In the genomic region with DNA sequence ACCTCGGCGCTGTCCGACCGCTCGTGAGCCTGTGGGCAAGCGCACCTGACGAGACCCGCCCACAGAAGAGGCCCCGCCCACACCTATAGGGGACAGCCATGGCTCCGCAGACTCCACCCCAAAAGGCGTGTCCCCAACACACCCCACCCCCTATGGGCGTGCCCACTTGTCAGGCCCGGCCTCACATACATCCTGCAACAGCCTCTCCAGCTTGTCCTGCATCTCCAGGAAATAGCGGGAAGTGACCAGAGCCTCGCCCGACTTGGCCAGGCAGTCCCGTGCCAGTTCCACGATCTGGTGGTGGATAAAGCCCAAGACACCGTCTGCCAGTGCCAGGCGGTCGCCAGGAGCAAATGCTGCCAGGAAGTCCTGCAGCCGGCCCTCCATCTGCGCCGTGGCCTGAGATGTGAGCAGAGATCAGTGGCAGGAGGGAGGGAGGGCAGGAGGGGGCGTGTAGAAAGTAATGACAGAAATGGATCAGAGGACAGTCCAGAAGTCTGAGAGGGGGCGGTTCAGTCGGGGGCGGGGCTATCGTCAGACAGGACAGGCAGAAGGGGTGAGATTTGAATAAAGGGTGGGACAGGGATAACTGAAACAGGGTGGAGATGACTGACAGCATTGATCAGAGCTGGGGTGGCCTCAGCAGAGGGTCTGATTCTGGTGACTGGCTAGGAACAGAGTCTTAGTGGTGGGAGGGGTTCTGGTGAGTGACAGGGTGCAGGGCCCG, we compare ENCODE assay signal across 8 mouse cellular contexts. TPM values are rescaled to one million over a fixed set of nuclear protein-coding genes. Genes with fewer than 3 reads are reported as not detected.
A peak's percentile ranks its signal among the peaks of the same experiment; 100 is the strongest.
DNase-seq lines count a peak whose midpoint lies in the region; ATAC-seq lines count a peak whose summit lies in the region.

No protein-coding gene starts in this region.

- no peak overlapping the region for H3K9ac ChIP-seq in embryonic facial prominence, embryonic 14.5 days (ENCODE audit: low read depth, low read length)
- H3K9ac ChIP-seq in limb, embryonic 12.5 days (replicated peaks): no peak overlapping the region
- H3K9ac ChIP-seq in neural tube, embryonic 12.5 days: peak overlapping the region; percentile 17; the same call in 1 of the 2 replicates
- H3K9ac ChIP-seq in forebrain, embryonic 16.5 days (replicated peaks; ENCODE audit: low read depth, low read length): no peak overlapping the region

- no peak for ATAC-seq in embryonic facial prominence, embryonic 14.5 days (ENCODE audit: low read depth)
- ATAC-seq in limb, embryonic 12.5 days (ENCODE audit: insufficient number of reproducible peaks, insufficient read depth, low FRiP score, low TSS enrichment, low read depth): no peak
- no peak for ATAC-seq in neural tube, embryonic 12.5 days (ENCODE audit: low FRiP score, low read depth)
- ATAC-seq in forebrain, embryonic 16.5 days: no peak

- peak; percentile 37 for DNase-seq in retina, embryonic 14.5 days (ENCODE audit: low spot score)
- DNase-seq in retina, postnatal 1 day: no peak
- DNase-seq in embryonic facial prominence, embryonic 14.5 days (ENCODE audit: low spot score): peak; percentile 65
- DNase-seq in gastrocnemius, adult 8-10 months (ENCODE audit: low spot score in 2 of 2): no peak
- no peak for DNase-seq in natural killer cell, adult 2 months (ENCODE audit: low spot score in 2 of 2)

- no peaks in the 10 kb centered on the region for H3K27me3 ChIP-seq in embryonic facial prominence, embryonic 14.5 days (replicated peaks; ENCODE audit: control insufficient read depth, insufficient read depth, low read length)
- H3K27me3 ChIP-seq in limb, embryonic 12.5 days: 0 out of 2 replicates have a peak, but pooled peaks cover 3% of the 10 kb centered on the region
- 0 out of 2 replicates have a peak, but pooled peaks cover 5% of the 10 kb centered on the region for H3K27me3 ChIP-seq in neural tube, embryonic 12.5 days (replicated peaks)
- no peaks in the 10 kb centered on the region for H3K27me3 ChIP-seq in forebrain, embryonic 16.5 days (replicated peaks; ENCODE audit: control insufficient read depth, insufficient read depth, low read length)

- H3K27ac ChIP-seq in embryonic facial prominence, embryonic 14.5 days (replicated peaks; ENCODE audit: low read depth, low read length): no peak overlapping the region
- H3K27ac ChIP-seq in limb, embryonic 12.5 days: no peak overlapping the region
- H3K27ac ChIP-seq in neural tube, embryonic 12.5 days: no peak overlapping the region
- H3K27ac ChIP-seq in forebrain, embryonic 16.5 days (ENCODE audit: low read length): no peak overlapping the region

- WGBS in embryonic facial prominence, embryonic 14.5 days: 31% methylated on average over 25 of the region's 30 CpGs
- 19% methylated on average over 30 of the region's 30 CpGs for WGBS in limb, embryonic 12.5 days
- 15% methylated on average over 30 of the region's 30 CpGs for WGBS in neural tube, embryonic 12.5 days
- WGBS in forebrain, embryonic 16.5 days: 30% methylated on average over 30 of the region's 30 CpGs

- H3K4me2 ChIP-seq in embryonic facial prominence, embryonic 14.5 days (ENCODE audit: low read depth, low read length): no peak overlapping the region
- peak overlapping the region; percentile 17 for H3K4me2 ChIP-seq in limb, embryonic 12.5 days
- peak overlapping the region; percentile 32 for H3K4me2 ChIP-seq in neural tube, embryonic 12.5 days (replicated peaks)
- H3K4me2 ChIP-seq in forebrain, embryonic 16.5 days (ENCODE audit: low read length): no peak overlapping the region

- peaks cover 59% of the 10 kb centered on the region for H3K36me3 ChIP-seq in embryonic facial prominence, embryonic 14.5 days (ENCODE audit: control insufficient read depth, insufficient read depth, low read length)
- peaks cover 67% of the 10 kb centered on the region for H3K36me3 ChIP-seq in limb, embryonic 12.5 days
- H3K36me3 ChIP-seq in neural tube, embryonic 12.5 days: peaks cover 58% of the 10 kb centered on the region
- H3K36me3 ChIP-seq in forebrain, embryonic 16.5 days (ENCODE audit: control insufficient read depth, insufficient read depth): peaks cover 14% of the 10 kb centered on the region

- no peak overlapping the region for H3K4me3 ChIP-seq in embryonic facial prominence, embryonic 14.5 days (ENCODE audit: low read depth, low read length)
- no peak overlapping the region for H3K4me3 ChIP-seq in limb, embryonic 12.5 days (replicated peaks)
- H3K4me3 ChIP-seq in neural tube, embryonic 12.5 days: 0 out of 2 replicates have a peak overlapping the region, but pooled peaks have one; percentile 5
- no peak overlapping the region for H3K4me3 ChIP-seq in forebrain, embryonic 16.5 days (replicated peaks; ENCODE audit: low read length)

- H3K4me1 ChIP-seq in embryonic facial prominence, embryonic 14.5 days (ENCODE audit: control insufficient read depth, insufficient read depth, low read length): peaks cover 22% of the 10 kb centered on the region
- H3K4me1 ChIP-seq in limb, embryonic 12.5 days (replicated peaks): peaks cover 46% of the 10 kb centered on the region
- H3K4me1 ChIP-seq in neural tube, embryonic 12.5 days: peaks cover 23% of the 10 kb centered on the region
- H3K4me1 ChIP-seq in forebrain, embryonic 16.5 days (replicated peaks; ENCODE audit: control insufficient read depth, insufficient read depth, low read length): peaks cover 21% of the 10 kb centered on the region

- no peaks in the 10 kb centered on the region for H3K9me3 ChIP-seq in embryonic facial prominence, embryonic 14.5 days (ENCODE audit: control insufficient read depth, low read length)
- no peaks in the 10 kb centered on the region for H3K9me3 ChIP-seq in limb, embryonic 12.5 days
- H3K9me3 ChIP-seq in neural tube, embryonic 12.5 days: no peaks in the 10 kb centered on the region
- H3K9me3 ChIP-seq in forebrain, embryonic 16.5 days (ENCODE audit: control insufficient read depth, low read length): no peaks in the 10 kb centered on the region

RNA-seq across cellular contexts. Expression of a gene that starts 11.6 kb away (rescaled TPM):
- polyA plus RNA-seq in embryonic facial prominence, embryonic 14.5 days (2014; fragmentation: Nextera tagmentation; extraction: Ambion mirVana): 61.5 and 70.3 TPM in 2 replicates
- 80.2 and 80.6 TPM in 2 replicates for polyA plus RNA-seq in limb, embryonic 12.5 days (2016; fragmentation: Nextera tagmentation; extraction: Ambion mirVana)
- 84.0 and 84.6 TPM in 2 replicates for polyA plus RNA-seq in neural tube, embryonic 12.5 days (2016; fragmentation: Nextera tagmentation; extraction: Ambion mirVana)
- total RNA-seq in gastrocnemius, adult 8-10 months (2022): 10 to 100 TPM; 14.5 to 17.4 (median 16.0) TPM
- polyA plus RNA-seq in forebrain, embryonic 16.5 days (2015; fragmentation: Nextera tagmentation; extraction: Ambion mirVana): 145 and 149 TPM in 2 replicates

RNA-seq across cellular contexts. Expression of a gene that starts 16.8 kb away (rescaled TPM):
- polyA plus RNA-seq in embryonic facial prominence, embryonic 14.5 days (2014; fragmentation: Nextera tagmentation; extraction: Ambion mirVana): 13.5 and 14.9 TPM in 2 replicates
- 13.2 and 14.5 TPM in 2 replicates for polyA plus RNA-seq in limb, embryonic 12.5 days (2016; fragmentation: Nextera tagmentation; extraction: Ambion mirVana)
- polyA plus RNA-seq in neural tube, embryonic 12.5 days (2016; fragmentation: Nextera tagmentation; extraction: Ambion mirVana): 15.9 and 17.4 TPM in 2 replicates
- total RNA-seq in gastrocnemius, adult 8-10 months (2022): 1 to 10 TPM; 1.7 to 4.5 (median 2.4) TPM
- polyA plus RNA-seq in forebrain, embryonic 16.5 days (2015; fragmentation: Nextera tagmentation; extraction: Ambion mirVana): 22.5 and 30.8 TPM in 2 replicates

RNA-seq across cellular contexts. Expression of a gene that starts 20.1 kb away (rescaled TPM):
- 0.07 and 0.19 TPM in 2 replicates for polyA plus RNA-seq in embryonic facial prominence, embryonic 14.5 days (2014; fragmentation: Nextera tagmentation; extraction: Ambion mirVana)
- not detected in 2 replicates for polyA plus RNA-seq in limb, embryonic 12.5 days (2016; fragmentation: Nextera tagmentation; extraction: Ambion mirVana)
- polyA plus RNA-seq in neural tube, embryonic 12.5 days (2016; fragmentation: Nextera tagmentation; extraction: Ambion mirVana): not detected in 2 replicates
- total RNA-seq in gastrocnemius, adult 8-10 months (2022): not detected
- polyA plus RNA-seq in forebrain, embryonic 16.5 days (2015; fragmentation: Nextera tagmentation; extraction: Ambion mirVana): 0.08 and 0.09 TPM in 2 replicates

RNA-seq across cellular contexts. Expression of a gene that starts 27.4 kb away (rescaled TPM):
- polyA plus RNA-seq in embryonic facial prominence, embryonic 14.5 days (2014; fragmentation: Nextera tagmentation; extraction: Ambion mirVana): 34.2 and 36.5 TPM in 2 replicates
- polyA plus RNA-seq in limb, embryonic 12.5 days (2016; fragmentation: Nextera tagmentation; extraction: Ambion mirVana): 25.8 and 29.0 TPM in 2 replicates
- polyA plus RNA-seq in neural tube, embryonic 12.5 days (2016; fragmentation: Nextera tagmentation; extraction: Ambion mirVana): 45.0 and 51.2 TPM in 2 replicates
- 10 to 100 TPM; 19.7 to 24.6 (median 22.2) TPM for total RNA-seq in gastrocnemius, adult 8-10 months (2022)
- 49.3 and 49.8 TPM in 2 replicates for polyA plus RNA-seq in forebrain, embryonic 16.5 days (2015; fragmentation: Nextera tagmentation; extraction: Ambion mirVana)

RNA-seq across cellular contexts. Expression of a gene that starts 33.6 kb away (rescaled TPM):
- 36.3 and 39.0 TPM in 2 replicates for polyA plus RNA-seq in embryonic facial prominence, embryonic 14.5 days (2014; fragmentation: Nextera tagmentation; extraction: Ambion mirVana)
- polyA plus RNA-seq in limb, embryonic 12.5 days (2016; fragmentation: Nextera tagmentation; extraction: Ambion mirVana): 13.7 and 13.8 TPM in 2 replicates
- 184 and 199 TPM in 2 replicates for polyA plus RNA-seq in neural tube, embryonic 12.5 days (2016; fragmentation: Nextera tagmentation; extraction: Ambion mirVana)
- 10 to 100 TPM; 28.5 to 34.0 (median 32.3) TPM for total RNA-seq in gastrocnemius, adult 8-10 months (2022)
- 350 and 395 TPM in 2 replicates for polyA plus RNA-seq in forebrain, embryonic 16.5 days (2015; fragmentation: Nextera tagmentation; extraction: Ambion mirVana)

Comparison
In these comparisons a context has a peak if more than half of its experiments do, and no peak if none do; other contexts are left out.
1. DNase-seq: peak in retina, embryonic 14.5 days (single experiment) and embryonic facial prominence, embryonic 14.5 days (single experiment); none in retina, postnatal 1 day (single experiment), gastrocnemius, adult 8-10 months (0 of 2) and natural killer cell, adult 2 months (0 of 2).
2. H3K4me2 ChIP-seq: peak in limb, embryonic 12.5 days (single experiment) and neural tube, embryonic 12.5 days (single experiment); none in embryonic facial prominence, embryonic 14.5 days (single experiment) and forebrain, embryonic 16.5 days (single experiment).